Mouse (Mus musculus) layer of hippocampus, adult 8-10 months (tissue): Measurements from ENCODE around the gene Ascc3. TPM values are rescaled to one million over a fixed set of nuclear protein-coding genes. Genes with fewer than 3 reads are reported as not detected.

Experiments used
- DNase-seq, 2 experiments: peaks; one replicate each; pipeline ENCODE4 v3.0.0; 2022; ENCODE audit warnings: low spot score in 2 of 2
- total RNA-seq, 4 experiments: library from RNA; stranded (reverse); gene quantifications; 2 replicates each; pipeline ENCODE4 v1.2.4; 2022

Gene Ascc3
- total RNA-seq, 4 experiments from 2014 or later, result 25.3 to 29.3 (median 28.2) TPM

DNA sequence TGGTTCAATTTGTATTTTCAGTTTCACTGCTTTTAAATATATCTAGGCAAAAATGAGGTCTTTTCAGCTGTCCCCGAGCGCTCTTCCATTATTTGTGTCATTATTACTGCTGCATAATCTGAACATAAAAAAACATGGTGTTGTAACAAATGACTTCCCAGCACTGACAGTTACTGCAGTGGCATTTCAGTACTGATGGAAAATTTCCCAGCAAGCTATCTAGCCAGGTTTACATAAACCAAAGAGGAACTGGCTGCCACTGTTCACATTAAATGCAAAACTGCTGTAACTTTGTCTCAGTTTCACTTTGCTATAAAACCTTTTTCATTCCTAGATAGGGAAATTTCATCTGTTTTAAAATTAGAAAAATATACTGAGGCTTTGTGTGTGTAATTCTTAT is 170.5 kb downstream of the Ascc3 start:
- DNase-seq, result no peak

DNA sequence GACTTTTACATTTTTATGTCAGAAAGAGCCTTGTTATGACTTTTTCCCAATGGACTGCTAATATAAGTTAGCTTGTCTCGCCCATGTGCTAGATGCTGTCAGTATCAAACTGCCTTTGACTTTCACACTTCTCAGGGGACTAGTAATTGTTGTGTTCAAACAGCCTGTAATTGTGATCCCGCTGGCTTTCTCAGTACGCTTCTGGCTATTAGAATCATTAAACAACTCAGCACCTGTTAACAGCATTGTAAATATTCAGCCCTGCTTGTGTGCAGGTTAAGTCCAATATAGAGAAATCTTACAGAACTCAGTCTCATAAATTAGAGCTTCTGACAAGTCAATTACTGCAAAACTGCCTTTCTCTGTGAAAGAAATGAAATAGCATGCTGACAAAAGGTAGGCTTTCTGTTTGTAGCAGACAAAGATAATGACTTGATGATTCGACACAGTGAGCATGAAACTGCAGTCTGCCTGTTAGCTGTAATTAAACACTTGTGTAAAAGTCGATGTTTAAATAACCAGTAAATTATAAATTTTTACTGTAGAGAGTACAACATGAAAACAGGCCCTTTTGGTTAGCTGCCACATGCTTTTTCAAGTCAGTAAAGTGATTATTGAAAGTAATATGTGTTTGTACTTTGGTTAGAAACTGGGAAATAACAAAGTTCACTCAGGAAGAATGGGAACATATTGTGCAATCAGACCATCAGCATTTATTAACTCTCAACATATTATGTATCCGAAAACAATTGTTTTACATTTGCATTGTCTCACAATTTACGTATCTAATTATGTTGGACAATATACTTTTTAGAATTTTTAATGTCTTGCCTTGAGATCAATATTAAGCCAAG is 171.2 kb downstream of the Ascc3 start:
- DNase-seq, result no peak

DNA sequence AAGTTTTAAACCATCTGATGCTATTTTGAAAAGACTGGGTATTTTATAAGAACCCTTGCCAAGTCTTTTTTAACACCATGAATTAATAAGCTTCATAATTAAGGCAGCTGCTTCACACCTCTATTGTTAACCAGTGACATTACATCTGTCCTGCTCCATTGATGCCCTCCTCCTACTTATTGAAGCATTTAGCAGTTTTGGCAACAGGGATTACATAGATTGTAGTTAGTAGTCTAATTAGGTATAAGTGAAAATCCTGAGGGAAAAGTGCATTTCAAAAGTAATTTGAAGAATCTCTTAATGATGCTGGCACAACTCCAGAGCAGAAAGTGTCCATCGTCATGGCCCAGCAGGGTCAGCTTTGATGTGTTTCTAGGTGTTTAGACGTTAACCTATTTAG is 180.3 kb downstream of the Ascc3 start:
- DNase-seq, result no peak

DNA sequence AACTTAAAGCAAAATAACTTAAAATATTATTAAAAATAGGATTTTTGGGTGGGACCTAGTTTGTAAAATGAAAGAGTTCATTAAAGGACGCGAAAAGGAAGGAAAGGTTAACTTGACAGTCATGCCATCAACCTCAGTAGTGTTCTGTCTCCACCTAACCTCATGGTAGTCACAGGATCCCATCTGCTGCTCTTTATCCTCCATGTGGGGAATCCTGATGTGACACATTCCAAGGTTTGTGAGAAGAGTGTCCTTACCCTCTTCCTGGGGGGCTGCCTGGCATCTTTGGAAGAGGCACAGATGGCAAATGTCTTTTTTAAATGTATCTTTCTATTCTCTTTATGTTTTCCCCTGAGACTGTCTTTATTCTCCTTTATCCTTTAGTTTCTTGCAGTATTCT is 181.4 kb downstream of the Ascc3 start:
- no peak for DNase-seq

DNA sequence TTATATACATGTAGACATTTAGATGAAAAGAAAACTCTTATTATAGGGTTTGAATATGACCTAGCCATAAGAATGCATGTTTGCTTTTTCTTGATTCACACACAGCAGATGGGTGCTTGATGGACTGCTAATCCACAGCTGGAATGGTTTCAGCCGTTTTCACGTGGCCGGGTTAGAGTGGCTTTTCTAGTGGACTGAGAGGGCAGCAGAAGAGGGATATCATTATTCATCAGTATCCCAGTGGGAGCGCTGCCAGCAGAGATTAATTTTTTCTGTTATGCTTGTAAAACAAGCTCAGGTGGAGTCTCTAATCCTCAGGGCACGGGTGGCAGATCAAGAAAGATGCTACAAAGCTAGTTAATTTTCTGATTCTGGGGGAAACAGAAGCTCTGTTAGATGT is 200.4 kb downstream of the Ascc3 start:
- no peak for DNase-seq

DNA sequence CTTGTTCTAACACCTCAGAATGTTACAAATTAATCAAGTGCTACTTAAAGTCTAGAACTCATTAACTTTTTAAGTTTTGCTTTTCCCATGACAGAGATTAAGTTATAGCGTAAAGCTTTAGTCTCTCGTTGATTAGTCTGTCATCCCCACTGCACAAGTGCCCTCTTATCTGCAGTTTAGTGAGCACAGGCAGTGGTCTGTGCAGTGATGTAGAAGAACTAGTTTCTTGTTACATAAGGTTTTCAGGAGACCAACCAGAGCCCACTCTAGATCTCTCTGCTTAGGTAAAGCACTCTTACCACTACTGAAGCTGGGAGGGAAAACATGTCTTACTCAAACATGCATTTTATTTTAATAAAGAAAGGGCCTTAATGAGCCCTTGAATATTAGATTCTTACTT is 209.1 kb downstream of the Ascc3 start:
- DNase-seq, result no peak

DNA sequence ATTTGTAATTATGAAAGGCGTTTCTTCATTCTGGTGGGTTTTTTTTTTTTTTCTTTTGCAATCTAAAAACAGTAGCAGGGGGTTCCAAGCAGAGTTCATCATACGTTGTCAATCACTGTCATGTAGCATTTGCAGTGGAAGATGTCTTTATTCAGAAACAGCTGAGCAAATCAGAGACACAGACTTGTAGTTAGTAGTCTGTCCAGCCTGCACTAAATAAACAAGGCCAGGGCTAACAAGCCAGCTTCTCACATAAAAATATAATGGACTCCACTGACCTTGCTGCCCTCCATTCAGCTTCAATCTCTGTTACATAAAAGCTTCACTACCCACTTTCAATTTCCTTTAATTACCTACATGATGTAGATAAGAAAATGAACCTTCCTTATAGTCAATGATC is 209.9 kb downstream of the Ascc3 start:
- DNase-seq, result no peak

DNA sequence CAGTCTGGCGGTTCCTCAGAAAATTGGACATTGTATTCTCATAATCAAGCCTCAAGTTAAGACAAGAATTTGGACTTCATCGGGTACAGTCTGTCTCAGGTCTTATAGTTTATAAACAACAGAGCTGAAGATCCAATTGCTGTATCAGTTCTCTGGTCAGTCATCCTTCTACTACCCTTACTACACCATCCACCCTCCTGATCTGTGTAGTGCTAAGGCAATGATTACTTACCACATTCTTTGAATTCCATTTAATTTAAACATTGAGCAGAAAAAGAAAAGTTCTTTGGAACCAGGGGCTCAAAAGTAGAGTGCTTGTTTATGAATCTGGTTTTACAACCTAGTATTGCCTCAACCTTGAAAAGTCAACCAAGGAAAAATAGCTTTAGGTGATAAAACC is 213.7 kb downstream of the Ascc3 start:
- DNase-seq, result no peak

DNA sequence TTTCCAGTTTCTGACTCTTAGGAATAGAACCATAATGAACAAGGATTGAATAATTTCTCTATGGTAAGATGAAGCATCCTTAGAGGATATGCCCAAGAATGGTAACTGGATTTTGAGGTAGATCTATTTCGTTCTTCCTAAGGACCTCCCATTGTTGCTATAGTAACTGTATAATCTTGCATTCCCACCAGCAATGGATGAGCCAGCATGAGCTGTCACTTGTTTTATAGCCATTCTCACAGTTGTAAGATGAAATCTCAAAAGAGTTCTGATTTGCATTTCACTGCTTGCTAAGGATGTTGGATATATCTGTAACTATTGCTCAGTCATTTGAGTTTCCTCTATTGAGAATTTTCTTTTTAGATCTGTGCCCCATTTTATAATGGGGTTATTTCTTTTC is 229.9 kb downstream of the Ascc3 start:
- no peak for DNase-seq

DNA sequence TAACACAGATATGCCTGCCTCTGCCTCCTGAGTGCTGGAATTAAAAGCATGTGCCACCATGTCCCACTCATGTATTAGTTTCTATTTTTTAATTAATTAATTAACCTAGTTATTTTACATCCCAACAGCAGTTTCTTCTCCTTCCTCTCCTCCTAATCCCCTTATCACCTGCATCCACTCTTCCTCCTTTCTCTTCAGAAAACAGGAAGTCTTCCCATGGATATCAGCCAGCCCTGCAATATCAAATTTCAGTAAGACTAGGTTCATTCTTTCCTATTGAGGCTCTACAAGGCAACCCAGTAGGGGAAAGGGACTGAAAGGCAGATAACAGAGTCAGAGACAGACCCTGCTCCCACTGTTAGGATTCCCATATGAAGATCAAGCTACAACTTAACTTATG is 234.4 kb downstream of the Ascc3 start:
- DNase-seq, result no peak

DNA sequence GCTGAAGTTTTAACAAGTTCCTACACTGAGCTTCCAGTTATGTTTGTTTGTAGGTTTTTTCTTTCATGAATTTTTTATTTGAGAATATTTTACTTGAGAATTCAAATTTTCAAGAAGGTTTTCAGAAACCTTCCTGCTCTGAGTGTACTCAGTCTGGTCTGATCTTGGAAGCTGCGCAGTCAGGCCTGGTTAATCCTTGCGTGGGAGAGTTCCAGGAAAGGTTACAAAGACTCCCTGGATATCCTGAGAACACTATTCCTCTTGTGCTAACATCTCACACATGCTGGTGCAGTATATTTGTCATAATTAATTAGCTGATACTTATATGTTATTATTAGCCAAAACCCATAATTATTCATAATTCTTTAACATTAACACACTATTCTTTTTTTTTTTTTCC is 242.1 kb downstream of the Ascc3 start:
- no peak for DNase-seq

DNA sequence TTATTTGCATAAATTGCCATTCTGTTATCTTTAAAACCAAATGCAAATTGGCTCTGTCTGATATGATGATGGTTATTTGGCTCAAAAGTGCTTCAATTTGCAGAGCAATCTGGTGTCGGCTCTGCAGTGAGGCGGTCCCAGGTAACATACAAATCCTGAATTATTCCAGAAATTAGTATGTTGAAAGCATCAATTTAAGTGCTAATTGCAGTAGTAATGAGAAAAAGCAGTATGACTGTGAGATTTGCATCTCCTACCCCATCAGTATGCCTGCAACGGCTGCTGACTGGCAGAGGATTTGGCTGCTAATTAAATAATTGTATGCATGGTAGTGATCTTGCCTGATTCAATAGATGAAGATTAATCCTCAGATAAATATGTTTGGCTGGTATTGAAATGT is 250.9 kb downstream of the Ascc3 start:
- no peak for DNase-seq

DNA sequence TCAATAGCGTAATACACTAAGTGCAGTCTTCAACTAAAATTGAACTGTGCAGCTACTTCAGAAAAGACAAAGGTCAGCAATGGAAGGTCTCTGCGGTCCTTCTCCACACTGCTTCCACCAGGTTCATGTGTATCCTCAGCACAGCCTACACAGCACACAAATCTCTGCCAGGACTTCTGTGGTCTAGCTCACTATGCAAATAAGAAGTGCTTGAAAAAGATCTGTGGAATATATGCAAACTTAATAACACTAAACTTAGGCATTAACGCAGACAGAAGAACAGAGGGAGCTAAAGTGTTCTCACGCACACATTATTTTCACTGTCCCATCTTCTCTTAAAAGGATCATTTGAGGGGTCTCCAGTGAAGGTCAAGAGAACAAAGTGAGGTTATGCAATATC is 275.7 kb downstream of the Ascc3 start:
- DNase-seq, result no peak

DNA sequence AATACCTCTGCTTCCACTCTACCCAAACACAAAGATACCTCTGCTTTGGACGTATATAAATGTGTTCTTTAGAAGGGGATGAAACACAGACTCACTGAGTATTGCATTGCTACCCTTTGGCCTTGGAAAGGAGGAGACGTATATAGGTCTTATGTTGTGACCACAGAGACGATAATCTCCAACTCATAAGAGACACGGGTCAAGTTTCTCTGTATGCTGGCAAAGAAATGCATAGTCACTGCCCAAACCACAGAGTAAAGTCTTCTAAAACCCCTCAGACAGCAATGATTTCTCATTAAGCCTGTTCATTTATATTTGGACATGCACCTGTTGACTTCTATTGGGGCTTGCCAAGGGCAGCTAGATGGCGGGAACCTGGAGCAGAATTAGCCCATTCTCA is 284.5 kb downstream of the Ascc3 start:
- no peak for DNase-seq

DNA sequence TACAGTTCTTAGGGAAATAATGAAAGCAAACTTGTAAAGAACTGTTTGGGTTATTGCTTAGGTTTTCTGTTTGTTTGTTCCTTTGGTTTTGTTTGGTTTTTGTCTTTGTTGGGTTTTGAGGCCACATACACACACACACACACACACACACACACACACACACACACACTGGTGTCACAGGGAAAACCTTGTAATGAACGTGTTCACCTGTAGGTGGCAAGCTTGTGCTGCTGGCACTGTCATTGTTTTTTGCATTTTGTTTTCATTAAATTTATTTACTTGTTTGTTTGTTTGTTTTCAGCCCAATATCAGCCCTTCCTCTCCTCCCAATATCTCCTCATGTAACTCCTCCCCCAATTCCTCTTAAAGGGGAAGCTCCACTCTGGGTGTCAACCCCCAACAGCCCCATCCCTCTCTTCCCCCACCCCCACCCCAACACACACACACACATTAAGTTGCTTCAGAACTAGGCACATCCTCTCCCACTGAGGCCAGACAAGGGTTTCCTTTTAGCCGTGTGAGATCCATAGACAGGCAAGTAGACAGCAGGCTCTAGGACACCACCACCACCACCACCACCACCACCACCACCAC is 289.1 kb downstream of the Ascc3 start:
- DNase-seq, result no peak

DNA sequence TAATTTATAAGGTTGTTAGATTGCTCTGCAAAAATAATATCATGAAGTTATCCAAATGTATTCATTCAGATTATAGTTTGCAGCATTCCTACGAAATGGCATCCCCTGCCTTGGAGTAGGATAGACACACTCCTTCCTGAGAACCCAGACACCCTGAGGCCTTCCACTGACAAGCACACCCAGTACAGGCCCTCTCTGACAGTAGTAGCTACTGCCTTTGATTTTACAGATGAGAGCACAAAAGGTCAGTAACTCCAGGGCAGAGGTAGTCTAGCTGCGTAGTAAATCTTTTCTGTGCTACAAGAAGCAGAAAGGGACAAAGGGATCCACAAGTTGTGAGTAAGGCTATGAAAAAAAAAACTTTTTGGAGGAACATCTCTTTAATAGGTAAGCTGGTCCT is 289.9 kb downstream of the Ascc3 start:
- DNase-seq, result no peak

DNA sequence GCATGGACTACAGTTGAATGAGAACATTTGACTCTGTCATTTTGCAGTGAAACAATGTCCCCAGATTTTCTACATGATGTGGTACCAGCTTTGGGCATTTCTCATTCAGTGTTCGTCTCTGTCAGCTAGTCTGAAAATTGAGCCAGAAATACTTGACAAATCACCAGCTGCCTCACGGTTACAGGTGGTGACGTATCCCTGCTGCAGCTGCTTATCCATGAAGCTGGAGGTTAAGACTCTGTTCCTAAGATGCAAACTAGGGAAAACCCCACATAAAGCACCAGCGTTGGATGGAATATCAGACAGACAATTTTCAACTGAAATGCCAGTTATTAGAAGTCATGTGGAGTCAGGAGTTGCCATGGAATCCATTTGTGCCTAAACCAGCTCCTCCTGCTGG is 293.8 kb downstream of the Ascc3 start:
- DNase-seq, result no peak

DNA sequence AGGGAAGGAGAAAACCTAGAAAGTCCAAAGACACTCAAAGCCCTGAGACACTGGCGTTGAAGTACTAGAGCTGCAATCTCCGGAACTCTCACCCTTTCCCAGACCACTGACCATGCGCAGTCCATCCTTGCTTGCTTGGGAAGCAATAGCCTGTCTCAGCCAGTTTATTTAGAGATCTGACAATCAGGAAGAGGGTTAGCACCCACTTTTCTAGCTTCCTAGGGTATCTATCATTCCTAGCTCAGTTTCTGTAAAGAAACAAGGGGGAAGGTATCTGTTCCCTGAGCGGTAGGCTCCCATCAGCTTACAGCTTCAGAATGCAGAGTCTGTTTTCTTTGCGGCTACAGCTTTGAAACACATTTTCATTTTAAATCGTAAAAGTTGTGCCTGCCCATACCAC is 298.2 kb downstream of the Ascc3 start:
- no peak for DNase-seq

DNA sequence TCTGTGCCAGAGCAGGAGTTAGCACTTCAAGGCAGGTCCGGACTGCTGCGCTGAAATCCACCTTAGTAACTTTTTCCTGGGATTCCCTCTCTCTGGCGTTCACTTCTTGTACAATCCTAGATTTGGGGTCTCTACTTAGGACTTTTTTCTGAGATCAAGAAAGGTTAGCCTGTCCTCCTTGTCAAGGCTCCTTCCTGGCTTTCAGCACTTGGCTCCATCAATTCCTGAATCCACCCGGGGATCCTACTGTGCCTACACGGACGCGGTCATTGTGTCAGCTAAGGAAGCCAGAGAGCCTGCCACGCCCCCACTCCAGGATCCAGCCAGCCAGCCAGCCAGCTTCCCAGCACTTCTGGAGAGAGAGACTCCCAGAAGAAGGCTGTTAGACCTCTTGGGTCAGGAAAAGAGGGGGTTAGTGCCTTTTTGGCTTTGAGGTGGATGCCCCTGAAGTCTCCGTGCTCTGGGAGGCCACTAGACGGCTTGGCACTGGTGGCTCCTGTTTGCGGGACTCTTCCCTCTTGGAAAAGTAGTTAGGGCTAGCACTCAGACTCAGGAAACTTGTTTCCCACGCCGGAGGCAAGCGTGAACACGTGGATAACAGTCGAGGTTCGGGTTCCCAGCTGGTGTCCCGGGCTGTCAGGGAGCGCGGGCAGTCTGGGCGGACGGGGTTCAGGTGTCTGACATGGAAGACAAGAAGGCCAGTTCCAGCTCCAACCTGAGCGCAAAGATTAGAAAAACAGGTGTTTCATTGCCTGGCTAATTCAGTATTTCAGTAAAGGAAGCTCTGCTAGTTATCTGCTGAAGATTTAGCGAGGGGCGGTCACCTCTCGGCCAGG is 299.6 kb downstream of the Ascc3 start:
- no peak for DNase-seq

DNA sequence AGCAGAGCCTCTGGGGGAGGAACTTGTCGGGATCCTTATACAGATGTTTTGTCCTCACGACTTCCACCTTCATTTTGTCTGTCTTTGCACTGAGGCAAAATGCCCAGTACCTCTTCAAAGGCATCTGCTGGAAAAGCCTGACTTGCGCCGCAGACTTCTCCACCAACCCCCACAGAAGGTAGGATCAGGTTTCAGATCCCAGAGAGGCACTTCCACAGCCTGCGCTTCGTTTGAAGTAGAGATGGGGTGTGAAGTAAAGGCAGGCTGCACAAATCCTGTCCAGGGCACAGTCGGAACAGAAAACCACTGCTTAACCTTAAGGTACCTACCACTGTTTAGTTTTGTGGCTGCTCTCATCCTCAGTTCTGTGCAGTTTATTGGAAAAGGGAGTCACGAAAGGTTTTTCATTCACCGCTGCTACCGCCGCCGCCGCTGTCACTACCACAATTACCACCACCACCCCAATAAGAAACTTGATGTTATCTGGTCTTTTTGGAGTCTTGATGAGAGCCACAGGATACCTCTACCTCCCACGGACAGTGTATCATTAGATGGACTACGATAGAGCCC is 300.4 kb downstream of the Ascc3 start:
- DNase-seq, result no peak

DNA sequence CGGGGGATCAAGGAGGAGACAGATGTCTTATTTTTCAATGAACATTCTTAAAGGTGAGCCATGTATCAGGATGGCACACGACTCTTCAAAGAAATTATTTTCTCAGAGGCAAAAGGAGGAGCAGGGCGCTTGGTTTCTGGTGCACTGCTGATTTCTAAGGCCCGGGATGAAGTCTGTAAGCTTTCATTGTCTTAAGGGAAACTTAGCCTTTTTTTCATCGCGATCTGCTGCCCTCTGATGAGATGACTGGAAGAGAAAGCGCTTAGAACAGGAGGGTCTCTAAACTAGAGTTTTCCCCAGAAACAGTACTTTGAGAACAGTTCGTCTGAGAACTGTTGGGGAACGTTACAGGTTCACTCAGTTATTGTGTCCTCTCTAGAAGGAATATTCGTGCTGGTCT is 301.1 kb downstream of the Ascc3 start:
- no peak for DNase-seq
